Mouse (Mus musculus) hindbrain, embryonic 10.5 days (tissue): ENCODE results near the gene Pou6f1. TPM values are rescaled to one million over a fixed set of nuclear protein-coding genes. Genes with fewer than 3 reads are reported as not detected.
"Not testable (repeated sequence)": the region's sequence is repeated elsewhere in the genome, so short reads cannot be mapped to it uniquely, and the experiment has no call there.

Source experiments
- DNase-seq: peaks from one replicate; pipeline ENCODE4 v3.0.0-alpha.2; 2017; ENCODE audit warnings: low spot score
- H3K27ac ChIP-seq: fragments of 300-500 bp; sonication (generic); 2 replicates; pipeline ENCODE4 v1.5.1; 2016; ENCODE audit warnings: mild to moderate bottlenecking, moderate library complexity
- H3K27me3 ChIP-seq: fragments of 300-500 bp; sonication (generic); 2 replicates; pipeline ENCODE4 v1.6.1; 2016; ENCODE audit warnings: mild to moderate bottlenecking; ENCODE audit not compliant: poor library complexity, insufficient read depth, severe bottlenecking
- H3K36me3 ChIP-seq: fragments of 300-500 bp; sonication (generic); 2 replicates; pipeline ENCODE4 v1.6.1; 2016; ENCODE audit warnings: mild to moderate bottlenecking, moderate library complexity
- H3K4me1 ChIP-seq: fragments of 300-500 bp; sonication (generic); replicated peaks from 2 replicates; pipeline ENCODE4 v1.6.1; 2016; ENCODE audit warnings: mild to moderate bottlenecking
- H3K4me3 ChIP-seq: fragments of 300-500 bp; sonication (generic); 2 replicates; pipeline ENCODE4 v1.5.1; 2016; ENCODE audit warnings: mild to moderate bottlenecking, moderate library complexity
- H3K9me3 ChIP-seq: fragments of 300-500 bp; sonication (generic); 2 replicates; pipeline ENCODE4 v1.6.1; 2016; ENCODE audit warnings: mild to moderate bottlenecking, moderate library complexity
- WGBS: fragments of 180-500 bp; shearing (Covaris S2); methylation state at CpG from one replicate; pipeline ENCODE4 v1.1.7; 2016; 5-methylcytosine and 5-hydroxymethylcytosine counted together
- polyA plus RNA-seq: library from polyadenylated mRNA; unstranded; fragments of >200 nt; fragmentation: Nextera tagmentation; extraction: Ambion mirVana; gene quantifications from 2 replicates; pipeline ENCODE4 v1.2.1, GENCODE M21; 2016

Gene Pou6f1
- polyA plus RNA-seq, 1 experiment from 2014 or later = 9.8 TPM

DNA sequence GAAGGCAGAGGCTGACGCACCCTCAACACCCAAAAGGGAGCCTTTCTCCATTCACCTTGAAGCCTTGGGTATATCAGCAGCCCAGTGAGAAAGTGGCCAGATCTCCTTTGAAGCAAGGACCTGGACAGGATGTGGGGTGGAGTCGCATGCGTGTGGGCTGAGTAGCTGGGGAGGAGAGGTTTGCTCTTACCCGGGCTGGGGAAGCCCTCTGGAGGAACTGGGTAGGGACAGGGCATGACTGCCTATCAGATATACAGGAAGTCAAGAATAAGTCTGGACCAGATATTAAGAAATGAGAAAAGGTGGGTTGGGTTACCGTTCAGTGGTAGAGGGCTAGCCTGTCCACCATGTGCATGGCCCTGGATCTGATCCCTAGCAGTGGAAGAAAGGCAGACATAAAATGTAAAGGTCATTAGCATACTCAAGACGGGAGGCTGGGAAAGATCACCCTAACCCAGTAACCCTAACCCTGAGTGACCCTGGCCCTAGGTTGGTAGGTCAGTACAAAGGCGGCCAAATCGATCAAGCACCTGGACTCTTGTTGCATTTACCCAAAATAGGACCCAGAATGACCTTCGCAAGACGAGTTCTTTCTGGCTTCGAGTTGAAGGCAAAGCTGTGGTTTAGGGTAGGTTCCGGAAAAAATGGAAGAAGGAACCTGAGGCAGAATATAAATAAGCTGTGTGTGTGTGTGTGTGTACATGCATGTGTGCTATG, 31.8 kb upstream of the Pou6f1 start:
- Histone ChIP-seq H3K9me3 (no peaks in the 10 kb centered on the region), H3K4me3 (no peak overlapping the region), H3K4me1 (peaks cover 22% of the 10 kb centered on the region), H3K27ac (no peak overlapping the region), H3K36me3 (no peaks in the 10 kb centered on the region), H3K27me3 (peaks cover 63% of the 10 kb centered on the region)
- no peak for DNase-seq
- WGBS = 88% methylated on average over 12 of the region's 12 CpGs

DNA sequence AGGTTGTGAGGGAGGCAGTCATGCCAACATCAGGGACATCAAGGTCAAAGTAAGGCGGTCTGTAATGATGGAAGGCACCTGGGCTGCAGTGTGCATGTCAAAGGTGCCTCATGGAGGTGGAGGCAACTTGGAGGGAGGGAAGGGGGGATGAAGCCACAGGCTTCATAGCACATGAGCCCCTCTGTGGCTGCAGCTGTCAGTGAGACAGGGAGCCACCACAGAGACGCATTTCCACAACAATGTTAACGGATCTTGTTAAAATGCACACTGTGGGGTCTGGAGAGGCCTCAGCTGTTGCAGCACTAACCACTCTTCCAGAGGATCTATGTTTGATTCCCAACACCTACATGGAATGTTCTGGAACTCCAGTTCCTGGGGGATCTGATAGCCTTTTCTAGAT, 30.3 kb upstream of the Pou6f1 start:
- H3K27me3 ChIP-seq = peaks cover 48% of the 10 kb centered on the region
- no peaks in the 10 kb centered on the region for H3K36me3 ChIP-seq
- no peak for DNase-seq
- WGBS = 57% methylated on average over 3 of the region's 3 CpGs
- H3K4me1 ChIP-seq = peaks cover 13% of the 10 kb centered on the region
- no peaks in the 10 kb centered on the region for H3K9me3 ChIP-seq
- H3K4me3 ChIP-seq = no peak overlapping the region
- H3K27ac ChIP-seq = no peak overlapping the region

DNA sequence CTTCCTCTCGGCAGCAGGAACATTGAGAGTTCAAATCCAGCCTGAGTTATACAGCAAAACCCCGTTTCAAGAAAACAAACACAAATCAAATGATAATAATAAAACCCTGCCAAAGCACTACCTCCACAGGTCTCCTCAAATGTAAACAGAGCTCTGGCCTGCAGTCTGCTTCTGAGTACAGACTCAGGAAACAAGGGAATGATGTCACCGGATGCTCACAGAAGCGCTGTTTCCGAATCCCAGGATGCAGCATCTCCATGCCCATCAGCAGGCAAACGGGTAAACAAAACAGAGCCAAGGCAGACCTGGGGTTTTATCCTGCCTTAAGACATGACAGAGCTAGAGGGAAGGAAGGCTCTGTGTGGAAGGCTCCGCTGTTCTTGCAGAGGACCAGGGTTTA, 29.0 kb upstream of the Pou6f1 start:
- Histone ChIP-seq H3K27ac (no peak overlapping the region), H3K9me3 (no peaks in the 10 kb centered on the region), H3K4me3 (no peak overlapping the region), H3K27me3 (peaks cover 37% of the 10 kb centered on the region), H3K4me1 (peaks cover 15% of the 10 kb centered on the region), H3K36me3 (no peaks in the 10 kb centered on the region)
- DNase-seq = no peak
- WGBS = 53% methylated on average over 7 of the region's 7 CpGs

DNA sequence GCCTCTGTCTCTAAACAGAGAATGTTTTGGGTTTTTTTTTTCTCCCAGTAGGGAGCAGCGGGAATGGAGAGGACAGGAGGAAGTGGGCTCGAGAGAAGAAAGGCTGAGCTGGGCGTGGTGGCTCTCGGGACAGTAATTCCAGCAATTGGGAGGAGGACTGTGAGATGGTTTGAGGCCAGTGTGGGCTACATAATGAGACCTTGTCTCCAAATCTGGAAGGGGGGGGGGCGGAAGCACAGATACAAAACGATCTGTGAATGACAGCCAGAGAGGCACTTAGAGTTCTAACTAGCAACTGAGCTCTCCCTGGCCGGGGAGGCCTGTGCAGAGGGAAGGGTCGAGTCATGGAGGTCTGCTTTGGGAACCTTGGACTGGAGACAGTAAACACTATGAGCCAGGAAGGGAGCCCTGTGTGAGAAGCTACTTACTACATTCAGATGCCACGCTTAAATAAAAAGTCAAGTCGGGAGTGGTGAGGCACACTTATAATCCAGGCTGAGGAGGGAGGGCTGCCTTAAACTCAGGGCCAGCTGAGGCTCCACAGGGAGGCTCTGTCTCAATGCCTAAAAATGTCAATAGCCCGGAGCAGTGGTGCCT, 28.1 kb upstream of the Pou6f1 start:
- Histone ChIP-seq H3K27ac (peak overlapping the region; percentile 56), H3K9me3 (no peaks in the 10 kb centered on the region), H3K4me1 (peaks cover 15% of the 10 kb centered on the region), H3K27me3 (peaks cover 27% of the 10 kb centered on the region), H3K4me3 (no peak overlapping the region), H3K36me3 (no peaks in the 10 kb centered on the region)
- WGBS = 5% methylated on average over 11 of the region's 11 CpGs
- DNase-seq = no peak

DNA sequence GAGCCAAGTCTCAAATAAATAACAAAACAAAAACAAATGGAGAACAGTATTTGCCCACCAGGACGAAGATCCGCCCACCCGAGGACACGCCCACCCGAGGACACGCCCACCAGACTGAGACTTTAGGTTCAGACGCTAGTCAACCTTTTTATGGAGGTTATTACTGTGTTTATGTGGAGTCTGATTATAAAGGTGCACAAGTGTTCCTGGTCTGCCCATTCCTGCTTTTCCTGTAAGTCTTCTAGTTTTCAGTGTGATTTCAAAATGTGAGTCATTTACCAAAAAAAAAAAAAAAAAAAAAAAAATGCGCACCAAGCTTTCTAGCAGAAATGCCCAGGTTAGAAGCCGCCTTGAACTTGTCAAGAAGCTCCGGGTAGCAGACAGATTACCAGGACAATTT, 27.5 kb upstream of the Pou6f1 start:
- peaks cover 15% of the 10 kb centered on the region for H3K4me1 ChIP-seq
- 17% methylated on average over 10 of the region's 10 CpGs for WGBS

DNA sequence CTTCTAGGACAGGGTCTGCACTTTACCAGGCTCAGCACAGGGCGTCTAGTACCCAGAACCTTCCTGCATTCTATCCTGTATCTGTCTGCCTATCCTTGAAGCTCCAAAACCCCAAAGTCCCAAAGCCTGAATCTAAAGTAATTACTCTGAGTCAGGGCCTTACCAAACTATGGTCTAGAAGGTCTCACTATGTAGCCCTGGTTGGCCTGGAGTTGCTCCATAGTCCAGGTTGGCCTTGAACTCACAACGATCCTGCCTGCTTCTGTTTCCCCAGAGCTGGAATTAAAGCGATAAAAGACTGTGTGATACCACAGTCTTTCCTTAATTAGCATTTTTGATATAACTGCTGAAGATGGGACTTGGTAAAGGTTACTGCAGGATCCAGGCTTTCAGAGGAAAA, 24.7 kb upstream of the Pou6f1 start:
- Histone ChIP-seq H3K4me1 (peaks cover 15% of the 10 kb centered on the region), H3K27ac (no peak overlapping the region), H3K9me3 (no peaks in the 10 kb centered on the region), H3K27me3 (peaks cover 13% of the 10 kb centered on the region), H3K4me3 (no peak overlapping the region), H3K36me3 (peaks cover 23% of the 10 kb centered on the region)
- DNase-seq = no peak
- WGBS = 88% methylated on average over 3 of the region's 3 CpGs

More for the DNA sequence above, 27.5 kb upstream of the Pou6f1 start:
- DNase-seq = no peak
- Histone ChIP-seq H3K9me3 (no peaks in the 10 kb centered on the region), H3K27me3 (peaks cover 22% of the 10 kb centered on the region), H3K36me3 (no peaks in the 10 kb centered on the region), H3K27ac (no peak overlapping the region), H3K4me3 (no peak overlapping the region)

DNA sequence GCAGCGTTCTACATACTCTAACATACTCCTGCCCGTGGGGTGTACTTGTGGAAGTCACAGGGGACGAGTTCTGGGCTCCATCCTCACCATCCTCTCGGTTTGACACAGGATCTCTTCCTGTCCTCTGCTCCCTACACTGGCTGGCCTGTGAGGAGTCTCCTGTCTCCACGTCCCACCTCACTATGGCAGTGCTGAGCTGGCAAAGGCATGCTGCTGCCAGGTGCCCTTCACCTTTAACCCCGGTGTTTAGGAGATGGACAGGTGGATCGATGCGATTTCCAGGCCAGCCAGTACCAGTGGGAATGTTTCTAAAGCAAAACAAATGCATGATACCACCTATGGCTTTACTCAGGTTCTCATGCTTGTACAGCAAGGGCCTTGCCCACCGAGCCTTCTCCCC, 24.0 kb upstream of the Pou6f1 start:
- Histone ChIP-seq H3K36me3 (peaks cover 30% of the 10 kb centered on the region), H3K27me3 (peaks cover 8% of the 10 kb centered on the region), H3K27ac (no peak overlapping the region), H3K4me1 (peaks cover 15% of the 10 kb centered on the region), H3K4me3 (no peak overlapping the region), H3K9me3 (no peaks in the 10 kb centered on the region)
- WGBS = 89% methylated on average over 9 of the region's 9 CpGs
- DNase-seq = no peak

DNA sequence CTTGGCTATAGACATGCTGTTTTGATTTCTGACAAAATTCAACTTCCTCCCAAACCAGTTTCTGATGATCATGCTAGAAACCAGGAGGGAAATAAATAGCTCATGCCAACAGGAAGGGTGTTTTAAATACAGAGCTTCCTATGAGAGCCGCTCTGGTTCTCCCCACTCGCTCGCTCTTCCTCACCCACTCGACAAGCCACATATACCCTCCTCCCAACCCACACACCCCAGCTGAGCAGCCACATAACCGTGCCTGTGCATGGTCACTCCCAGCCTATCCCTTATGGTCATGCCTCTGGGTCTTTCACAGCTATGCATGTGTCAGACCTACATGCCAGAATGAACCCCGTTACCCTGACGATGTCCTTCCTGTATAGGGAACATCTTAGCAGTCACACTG, 22.4 kb upstream of the Pou6f1 start:
- H3K4me1 ChIP-seq = 0 out of 2 replicates have a peak, but pooled peaks cover 4% of the 10 kb centered on the region
- no peak overlapping the region for H3K27ac ChIP-seq
- DNase-seq = no peak
- no peak overlapping the region for H3K4me3 ChIP-seq
- H3K9me3 ChIP-seq = no peaks in the 10 kb centered on the region
- no peaks in the 10 kb centered on the region for H3K27me3 ChIP-seq
- 91% methylated on average over 7 of the region's 7 CpGs for WGBS
- H3K36me3 ChIP-seq = peaks cover 45% of the 10 kb centered on the region

DNA sequence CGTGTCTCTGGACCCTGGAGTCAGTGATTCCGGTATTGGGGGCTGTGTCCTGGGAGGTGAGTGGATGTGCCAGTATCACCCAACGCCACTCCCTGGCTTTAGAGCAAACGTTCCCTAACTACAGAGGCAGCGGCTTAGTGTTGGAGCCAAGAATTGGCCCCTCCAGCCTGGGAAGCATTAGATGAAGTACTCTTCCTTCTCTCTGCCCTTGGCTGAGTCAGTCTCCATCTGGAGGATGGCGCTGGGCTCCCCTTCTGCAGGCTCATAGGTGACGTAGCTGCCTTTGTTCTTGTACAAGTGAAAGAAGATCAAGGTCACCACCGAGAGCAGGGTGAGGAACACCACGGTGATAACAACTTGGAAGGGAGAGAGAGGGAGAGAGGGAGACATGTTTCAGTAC, 21.9 kb upstream of the Pou6f1 start:
- H3K36me3 ChIP-seq = peaks cover 48% of the 10 kb centered on the region
- not testable (repeated sequence) for H3K27ac ChIP-seq, H3K4me1 ChIP-seq, H3K4me3 ChIP-seq, H3K9me3 ChIP-seq, DNase-seq, H3K27me3 ChIP-seq
- 77% methylated on average over 9 of the region's 9 CpGs for WGBS

DNA sequence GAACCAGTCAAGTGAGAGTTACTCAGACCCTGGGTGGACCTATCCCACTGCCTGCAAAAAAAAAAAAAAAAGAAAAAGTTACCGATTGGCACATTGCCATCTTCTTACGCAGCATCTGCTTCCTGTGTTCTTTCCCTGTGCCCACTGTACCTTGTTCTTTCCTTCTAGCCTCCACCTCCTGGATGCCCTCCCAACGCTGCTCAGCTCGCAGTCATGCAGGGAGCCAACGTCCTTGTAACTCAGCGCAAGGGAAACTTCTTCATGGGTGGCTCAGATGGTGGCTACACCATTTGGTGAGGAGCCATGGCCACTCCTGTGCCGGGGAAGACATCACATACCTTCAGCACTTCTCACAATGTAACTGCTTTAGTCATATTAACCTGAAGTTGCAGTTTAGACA, 19.4 kb upstream of the Pou6f1 start:
- peaks cover 48% of the 10 kb centered on the region for H3K36me3 ChIP-seq
- WGBS = 90% methylated on average over 7 of the region's 7 CpGs
- peaks cover 22% of the 10 kb centered on the region for H3K4me1 ChIP-seq
- no peak overlapping the region for H3K27ac ChIP-seq
- H3K9me3 ChIP-seq = no peaks in the 10 kb centered on the region
- no peak for DNase-seq
- H3K27me3 ChIP-seq = peaks cover 3% of the 10 kb centered on the region; the same call in 1 of the 2 replicates
- H3K4me3 ChIP-seq = no peak overlapping the region

DNA sequence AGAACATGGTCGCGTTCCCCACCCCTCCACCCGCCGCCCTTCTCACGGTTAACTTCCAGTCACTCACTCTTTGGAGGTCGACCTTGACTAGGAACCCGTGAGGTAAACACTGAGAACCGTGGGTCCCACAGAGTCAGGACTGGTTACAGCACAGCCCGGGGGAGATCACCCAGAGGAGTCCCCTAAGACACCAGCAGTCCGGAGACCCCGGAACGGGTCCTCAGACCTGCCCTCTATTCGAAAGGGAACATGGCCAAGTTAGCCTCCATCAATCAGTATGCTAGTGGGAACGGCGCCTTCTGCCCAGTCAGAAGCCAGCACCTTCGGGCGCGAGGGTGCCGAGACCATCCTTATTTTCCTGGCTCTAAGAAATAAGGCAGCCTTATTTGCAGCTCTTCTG, 16.4 kb upstream of the Pou6f1 start:
- Histone ChIP-seq H3K9me3 (no peaks in the 10 kb centered on the region), H3K27me3 (peaks cover 19% of the 10 kb centered on the region), H3K36me3 (peaks cover 43% of the 10 kb centered on the region), H3K4me3 (peak overlapping the region; percentile 93), H3K27ac (peak overlapping the region; percentile 97), H3K4me1 (peaks cover 32% of the 10 kb centered on the region)
- WGBS = 2% methylated on average over 19 of the region's 19 CpGs
- DNase-seq = no peak

DNA sequence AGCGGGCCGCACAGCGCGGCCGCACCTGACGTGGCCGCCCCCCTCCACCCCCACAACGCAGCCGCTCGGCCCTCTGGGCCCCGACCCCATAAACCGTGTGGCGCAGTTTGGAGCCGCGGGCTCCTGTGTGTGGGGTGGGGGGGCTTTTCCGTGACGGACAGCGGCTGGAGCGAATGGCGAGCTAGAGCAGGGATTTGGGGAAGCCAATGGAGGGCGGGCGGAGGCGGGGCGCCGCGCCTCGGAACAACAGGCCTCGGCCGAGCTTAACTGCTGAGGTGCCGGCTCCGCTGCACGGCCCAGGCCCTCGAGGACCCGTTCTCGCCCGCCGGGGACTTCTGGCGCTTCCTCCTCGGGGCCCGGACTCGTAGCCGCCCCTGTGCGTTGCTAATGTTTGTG, 16.0 kb upstream of the Pou6f1 start:
- H3K4me1 ChIP-seq = peaks cover 32% of the 10 kb centered on the region
- peak overlapping the region; percentile 93 for H3K4me3 ChIP-seq
- no peaks in the 10 kb centered on the region for H3K9me3 ChIP-seq
- H3K36me3 ChIP-seq = peaks cover 39% of the 10 kb centered on the region
- H3K27ac ChIP-seq = peak overlapping the region; percentile 97
- DNase-seq = peak; percentile 90
- H3K27me3 ChIP-seq = peaks cover 23% of the 10 kb centered on the region
- WGBS = under 1% methylated on average over 41 of the region's 43 CpGs

DNA sequence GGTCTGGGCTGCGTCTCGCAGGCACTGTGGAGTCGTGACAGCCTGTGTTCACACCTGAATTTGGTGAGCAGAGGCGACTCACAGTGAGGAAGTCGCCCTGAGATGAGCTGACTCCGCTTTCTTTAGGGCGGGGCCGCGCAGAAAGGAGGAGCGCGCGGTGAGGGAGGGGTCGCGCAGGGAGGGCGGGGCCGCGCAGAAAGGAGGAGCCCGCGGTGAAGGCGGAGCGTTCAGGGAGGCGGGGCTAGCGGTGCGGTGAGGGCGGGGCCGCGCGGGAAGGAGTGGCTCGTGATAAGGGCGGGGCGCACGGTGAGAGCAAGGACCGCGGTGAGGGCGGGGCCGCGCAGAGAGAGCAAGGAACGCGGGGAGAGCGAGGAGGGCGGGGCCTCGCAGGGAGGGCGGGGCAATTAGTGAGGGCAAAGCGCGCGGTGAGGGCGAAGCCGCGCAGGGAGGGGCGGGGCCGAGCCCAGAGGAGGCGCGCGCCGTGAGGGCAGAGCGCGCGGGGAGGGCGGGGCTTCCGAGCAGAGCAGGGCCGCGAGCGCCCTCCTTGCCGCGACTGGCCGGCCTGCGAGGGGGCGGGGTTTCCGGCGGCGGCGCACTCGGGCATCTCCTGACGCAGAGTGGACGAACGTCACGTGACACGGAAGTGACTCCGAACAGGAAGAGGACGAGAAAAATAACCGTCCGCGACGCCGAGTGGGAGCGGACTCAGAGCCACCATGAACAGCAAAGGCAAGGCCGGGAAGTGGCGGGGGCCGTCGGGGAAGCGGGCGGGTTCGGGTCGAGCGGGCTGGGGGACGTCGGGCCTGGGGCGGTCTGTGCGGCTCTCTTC, 15.4 kb upstream of the Pou6f1 start, which contains the start of gene Dazap2:
Gene Dazap2, plus strand, starts transcription at position 354 of the 829 bp plus-strand sequence.
- peak within 1 kb of the TSS; percentile 97 for H3K27ac ChIP-seq
- WGBS = under 1% methylated on average over 99 of the region's 99 CpGs

More for the DNA sequence above, 15.4 kb upstream of the Pou6f1 start, which contains the start of gene Dazap2:
- peak; percentile 99 for DNase-seq
- Histone ChIP-seq H3K9me3 (no peaks in the 10 kb centered on the region), H3K27me3 (peaks cover 25% of the 10 kb centered on the region), H3K4me1 (peaks cover 32% of the 10 kb centered on the region), H3K36me3 (peaks cover 33% of the 10 kb centered on the region), H3K4me3 (peak within 1 kb of the TSS; percentile 93)
